Mouse (Mus musculus): ENCODE results near the gene Rnase1. TPM values are rescaled to one million over a fixed set of nuclear protein-coding genes. Genes with fewer than 3 reads are reported as not detected.
A peak's percentile ranks its signal among the peaks of the same experiment; 100 is the strongest.

The Rnase1 gene
- total and polyA plus RNA-seq, 2 experiments from 2014 or later = 0.23 TPM; not detected in 1

GRCm38 (mm10) chr14:51111966-51112365 is 34.6 kb downstream of the Rnase1 start:
- H3K4me2 ChIP-seq (ENCODE audit: low read depth, low read length) = no peak overlapping the region
- H3K9me3 ChIP-seq (replicated peaks; ENCODE audit: control insufficient read depth, low read length) = no peaks in the 10 kb centered on the region
- 25% methylated on average over 3 of the region's 3 CpGs for WGBS
- no peaks in the 10 kb centered on the region for H3K27me3 ChIP-seq (ENCODE audit: control insufficient read depth, insufficient read depth, low read length)
- H3K27ac ChIP-seq (ENCODE audit: low read depth) = peak overlapping the region; percentile 23; the same call in 1 of the 2 replicates
- H3K4me1 ChIP-seq (ENCODE audit: control insufficient read depth, insufficient read depth) = 0 out of 2 replicates have a peak, but pooled peaks cover 3% of the 10 kb centered on the region
- H3K4me3 ChIP-seq (ENCODE audit: low read depth, low read length) = no peak overlapping the region
- TF ChIP-seq CTCF (IDR thresholded peaks at IDR 0.05; ENCODE audit: low read depth) (no peak), EP300 (IDR thresholded peaks at IDR 0.05; ENCODE audit: low read depth) (no peak)
- no peak overlapping the region for H3K9ac ChIP-seq (replicated peaks; ENCODE audit: low read depth, low read length)
- DNase-seq (ENCODE audit: low spot score) = peak; percentile 60
- H3K36me3 ChIP-seq (replicated peaks; ENCODE audit: control insufficient read depth, insufficient read depth, low read length) = no peaks in the 10 kb centered on the region
- peak; percentile 90 for ATAC-seq (ENCODE audit: insufficient read depth, low read depth)

GRCm38 (mm10) chr14:51106449-51106967 is 40.1 kb downstream of the Rnase1 start:
- no peak overlapping the region for H3K27ac ChIP-seq (ENCODE audit: low read depth)
- H3K4me1 ChIP-seq (ENCODE audit: control insufficient read depth, insufficient read depth) = no peaks in the 10 kb centered on the region
- DNase-seq (ENCODE audit: low spot score) (no peak), ATAC-seq (ENCODE audit: insufficient read depth, low read depth) (no peak)
- H3K4me2 ChIP-seq (ENCODE audit: low read depth, low read length) = no peak overlapping the region
- TF ChIP-seq CTCF (IDR thresholded peaks at IDR 0.05; ENCODE audit: low read depth) (no peak), EP300 (IDR thresholded peaks at IDR 0.05; ENCODE audit: low read depth) (no peak)
- no peak overlapping the region for H3K4me3 ChIP-seq (ENCODE audit: low read depth, low read length)
- no peaks in the 10 kb centered on the region for H3K9me3 ChIP-seq (replicated peaks; ENCODE audit: control insufficient read depth, low read length)
- no peaks in the 10 kb centered on the region for H3K36me3 ChIP-seq (replicated peaks; ENCODE audit: control insufficient read depth, insufficient read depth, low read length)
- H3K9ac ChIP-seq (replicated peaks; ENCODE audit: low read depth, low read length) = no peak overlapping the region
- H3K27me3 ChIP-seq (ENCODE audit: control insufficient read depth, insufficient read depth, low read length) = no peaks in the 10 kb centered on the region

- Histone ChIP-seq H3K9me3 (replicated peaks; ENCODE audit: control insufficient read depth, low read length) (no peaks in the 10 kb centered on the region), H3K4me1 (ENCODE audit: control insufficient read depth, insufficient read depth) (no peaks in the 10 kb centered on the region), H3K9ac (replicated peaks; ENCODE audit: low read depth, low read length) (no peak overlapping the region), H3K27me3 (ENCODE audit: control insufficient read depth, insufficient read depth, low read length) (no peaks in the 10 kb centered on the region), H3K36me3 (replicated peaks; ENCODE audit: control insufficient read depth, insufficient read depth, low read length) (no peaks in the 10 kb centered on the region), H3K27ac (ENCODE audit: low read depth) (no peak overlapping the region), H3K4me2 (ENCODE audit: low read depth, low read length) (no peak overlapping the region), H3K4me3 (ENCODE audit: low read depth, low read length) (no peak overlapping the region)
- DNase-seq (ENCODE audit: low spot score) (no peak), ATAC-seq (ENCODE audit: insufficient read depth, low read depth) (no peak)
- WGBS = 77% methylated on average over 2 of the region's 2 CpGs
- TF ChIP-seq CTCF (IDR thresholded peaks at IDR 0.05; ENCODE audit: low read depth) (no peak), EP300 (IDR thresholded peaks at IDR 0.05; ENCODE audit: low read depth) (no peak)
Observed at GRCm38 (mm10) chr14:51104366-51104765, 42.2 kb downstream of the Rnase1 start.

- Histone ChIP-seq H3K27ac (ENCODE audit: low read depth) (no peak overlapping the region), H3K27me3 (ENCODE audit: control insufficient read depth, insufficient read depth, low read length) (no peaks in the 10 kb centered on the region), H3K4me2 (ENCODE audit: low read depth, low read length) (no peak overlapping the region), H3K36me3 (replicated peaks; ENCODE audit: control insufficient read depth, insufficient read depth, low read length) (no peaks in the 10 kb centered on the region), H3K9me3 (replicated peaks; ENCODE audit: control insufficient read depth, low read length) (no peaks in the 10 kb centered on the region), H3K4me1 (ENCODE audit: control insufficient read depth, insufficient read depth) (no peaks in the 10 kb centered on the region), H3K4me3 (ENCODE audit: low read depth, low read length) (no peak overlapping the region), H3K9ac (replicated peaks; ENCODE audit: low read depth, low read length) (no peak overlapping the region)
- TF ChIP-seq EP300 (IDR thresholded peaks at IDR 0.05; ENCODE audit: low read depth) (no peak), CTCF (IDR thresholded peaks at IDR 0.05; ENCODE audit: low read depth) (peak; percentile 89)
- DNase-seq (ENCODE audit: low spot score) (peak; percentile 52), ATAC-seq (ENCODE audit: insufficient read depth, low read depth) (no peak)
- WGBS = 41% methylated on average over 3 of the region's 3 CpGs
Observed at GRCm38 (mm10) chr14:51103217-51103616, 43.4 kb downstream of the Rnase1 start.

- no peak for ATAC-seq (ENCODE audit: insufficient read depth, low read depth)
Observed at GRCm38 (mm10) chr14:51101284-51101683, 45.3 kb downstream of the Rnase1 start.

GRCm38 (mm10) chr14:51098921-51099320 is 47.7 kb downstream of the Rnase1 start:
- 93% methylated on average over 11 of the region's 11 CpGs for WGBS

More at GRCm38 (mm10) chr14:51101284-51101683, 45.3 kb downstream of the Rnase1 start:
- H3K9ac ChIP-seq (replicated peaks; ENCODE audit: low read depth, low read length) = no peak overlapping the region
- H3K4me1 ChIP-seq (ENCODE audit: control insufficient read depth, insufficient read depth) = no peaks in the 10 kb centered on the region
- no peaks in the 10 kb centered on the region for H3K9me3 ChIP-seq (replicated peaks; ENCODE audit: control insufficient read depth, low read length)
- no peak overlapping the region for H3K4me3 ChIP-seq (ENCODE audit: low read depth, low read length)
- no peaks in the 10 kb centered on the region for H3K36me3 ChIP-seq (replicated peaks; ENCODE audit: control insufficient read depth, insufficient read depth, low read length)
- H3K27ac ChIP-seq (ENCODE audit: low read depth) = no peak overlapping the region
- 50% methylated on average over 9 of the region's 9 CpGs for WGBS
- no peaks in the 10 kb centered on the region for H3K27me3 ChIP-seq (ENCODE audit: control insufficient read depth, insufficient read depth, low read length)
- H3K4me2 ChIP-seq (ENCODE audit: low read depth, low read length) = no peak overlapping the region
- no peak for DNase-seq (ENCODE audit: low spot score)
- TF ChIP-seq EP300 (IDR thresholded peaks at IDR 0.05; ENCODE audit: low read depth) = no peak
- no peak for TF ChIP-seq CTCF (IDR thresholded peaks at IDR 0.05; ENCODE audit: low read depth)

More at GRCm38 (mm10) chr14:51098921-51099320, 47.7 kb downstream of the Rnase1 start:
- no peak for TF ChIP-seq CTCF (IDR thresholded peaks at IDR 0.05; ENCODE audit: low read depth)
- TF ChIP-seq EP300 (IDR thresholded peaks at IDR 0.05; ENCODE audit: low read depth) = no peak
- Histone ChIP-seq H3K36me3 (replicated peaks; ENCODE audit: control insufficient read depth, insufficient read depth, low read length) (no peaks in the 10 kb centered on the region), H3K27ac (ENCODE audit: low read depth) (no peak overlapping the region), H3K4me3 (ENCODE audit: low read depth, low read length) (no peak overlapping the region), H3K27me3 (ENCODE audit: control insufficient read depth, insufficient read depth, low read length) (no peaks in the 10 kb centered on the region), H3K9me3 (replicated peaks; ENCODE audit: control insufficient read depth, low read length) (no peaks in the 10 kb centered on the region), H3K4me1 (ENCODE audit: control insufficient read depth, insufficient read depth) (no peaks in the 10 kb centered on the region), H3K4me2 (ENCODE audit: low read depth, low read length) (no peak overlapping the region), H3K9ac (replicated peaks; ENCODE audit: low read depth, low read length) (no peak overlapping the region)
- ATAC-seq (ENCODE audit: insufficient read depth, low read depth) (no peak), DNase-seq (ENCODE audit: low spot score) (no peak)

Data from heart, postnatal 0 days (tissue).